Comparison of ENCODE assay signal across 23 mouse cellular contexts in genomic region chr5:133078390-133078789, GRCm38 (mm10).
"Had no signal": no experiment of that assay in that cellular context is flagged by ENCODE, and none has a peak within 500 bp of the region (broad histone marks: within the 10 kb centered on the region; RNA-seq: fewer than 3 reads in every experiment).

No protein-coding gene starts in this region.

- ATAC-seq: liver, postnatal 0 days; lung, postnatal 0 days had no signal

- H3K9ac ChIP-seq: kidney, embryonic 15.5 days; limb, embryonic 15.5 days; liver, embryonic 14.5 days; liver, postnatal 0 days; lung, embryonic 14.5 days; neural tube, embryonic 12.5 days; neural tube, embryonic 15.5 days had no signal

- H3K36me3 ChIP-seq: kidney, embryonic 15.5 days; limb, embryonic 15.5 days; midbrain, embryonic 10.5 days; neural tube, embryonic 12.5 days; neural tube, embryonic 15.5 days had no signal

- H3K4me2 ChIP-seq: kidney, embryonic 15.5 days; limb, embryonic 15.5 days; liver, embryonic 11.5 days; lung, embryonic 14.5 days; neural tube, embryonic 12.5 days; neural tube, embryonic 15.5 days had no signal

- H3K27ac ChIP-seq: kidney, embryonic 15.5 days; limb, embryonic 15.5 days; liver, embryonic 14.5 days; midbrain, embryonic 10.5 days; neural tube, embryonic 12.5 days; neural tube, embryonic 15.5 days; stomach, postnatal 0 days had no signal

- H3K4me1 ChIP-seq: kidney, embryonic 15.5 days; megakaryocyte, embryonic 14.5 days; neural tube, embryonic 12.5 days had no signal

- H3K27me3 ChIP-seq: kidney, embryonic 15.5 days; megakaryocyte, embryonic 14.5 days; neural tube, embryonic 12.5 days; neural tube, embryonic 15.5 days had no signal

- DNase-seq: kidney, adult 8-10 months; kidney, postnatal 10 days; kidney, postnatal 36 days; liver, postnatal 0 days; lung, postnatal 36 days; midbrain, embryonic 14.5 days; right cerebral cortex, adult 18-20 months; right cerebral cortex, postnatal 14 days; right cerebral cortex, postnatal 4 days; thymus, adult 2 months; thymus, postnatal 14 days; thymus, postnatal 4 days had no signal

- H3K4me3 ChIP-seq: kidney, embryonic 15.5 days; limb, embryonic 15.5 days; megakaryocyte, embryonic 14.5 days; midbrain, embryonic 10.5 days; neural tube, embryonic 12.5 days; neural tube, embryonic 15.5 days had no signal

- H3K9me3 ChIP-seq: kidney, embryonic 15.5 days; limb, embryonic 15.5 days; midbrain, embryonic 10.5 days; neural tube, embryonic 12.5 days; neural tube, embryonic 15.5 days had no signal
